Mouse (Mus musculus) gastrocnemius, postnatal 25 days (tissue): ENCODE data around the gene Nmrk2. TPM values are rescaled to one million over a fixed set of nuclear protein-coding genes. Genes with fewer than 3 reads are reported as not detected.

Experiments used
- DNase-seq: peaks from one replicate; pipeline ENCODE4 v3.0.0; 2022
- total RNA-seq, 2 experiments: library from RNA; stranded (reverse); gene quantifications; 1 replicate in 1 of 2; 2 replicates in 1 of 2; pipeline ENCODE4 v1.2.3; 2021

The Nmrk2 gene
- total RNA-seq, 2 experiments from 2014 or later: 41.1 to 57.7 TPM

- DNase-seq: no peak
Measured at GRCm38 (mm10) chr10:81165118-81165517, 36.7 kb downstream of the Nmrk2 start.

- DNase-seq: no peak
Measured at GRCm38 (mm10) chr10:81162318-81162652, 39.6 kb downstream of the Nmrk2 start.

DNA sequence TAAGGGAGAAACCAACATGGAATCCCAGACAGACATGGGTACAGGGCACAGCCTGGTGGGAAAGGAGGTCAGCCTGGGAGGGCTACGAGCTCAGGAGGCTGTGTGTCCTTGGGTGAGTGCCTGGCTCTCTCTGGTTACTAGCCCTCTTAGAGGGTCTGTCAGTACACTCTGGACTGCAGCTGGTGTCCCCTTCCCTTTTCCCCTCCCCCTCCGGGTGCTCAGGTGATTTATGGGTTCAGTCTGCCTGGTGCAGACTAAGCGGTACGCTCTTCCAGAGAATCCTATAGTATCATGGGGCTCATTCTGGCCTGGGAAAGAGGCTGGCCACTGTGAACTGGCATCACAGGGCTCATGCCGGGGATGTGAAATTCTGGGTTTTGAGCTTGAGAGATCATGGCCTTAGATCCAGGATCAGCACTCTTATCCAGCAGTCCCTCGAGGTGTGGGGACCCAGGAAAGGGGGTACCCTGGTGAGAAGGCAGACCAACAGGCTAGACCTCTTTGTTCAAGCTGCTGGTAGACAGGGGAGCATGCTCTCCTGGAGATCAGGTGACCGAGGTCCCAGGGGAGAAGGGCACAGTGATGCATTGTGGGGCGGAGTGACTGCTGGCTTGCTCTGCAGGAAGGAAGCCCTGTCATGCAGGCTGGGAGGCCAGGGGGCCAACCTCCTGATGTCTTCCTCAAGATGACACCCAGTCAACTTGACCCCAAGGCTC, 40.1 kb downstream of the Nmrk2 start:
- no peak for DNase-seq

- no peak for DNase-seq
Measured at GRCm38 (mm10) chr10:81154736-81155135, 47.1 kb downstream of the Nmrk2 start.

DNA sequence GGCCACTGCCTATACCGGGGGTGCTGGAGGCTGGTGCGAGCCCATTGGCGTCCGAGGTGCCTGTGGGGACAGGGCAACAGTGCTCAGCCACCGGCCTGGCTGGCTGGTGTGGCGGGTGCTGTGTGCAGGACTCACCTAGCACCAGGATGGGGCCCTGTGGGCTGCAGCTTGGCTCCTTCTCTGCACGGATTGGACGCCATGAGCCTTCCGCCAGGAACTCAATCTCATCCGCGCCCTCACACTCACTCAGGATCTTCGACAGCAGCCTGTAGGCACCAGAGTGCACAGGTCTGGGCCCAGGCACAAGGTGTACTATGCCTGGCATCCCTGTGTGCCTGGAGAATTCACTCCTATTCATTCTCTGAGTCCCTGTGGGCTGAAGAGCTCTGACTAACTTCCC, 47.5 kb downstream of the Nmrk2 start:
- DNase-seq: no peak

GRCm38 (mm10) chr10:81152609-81153008, 49.2 kb downstream of the Nmrk2 start:
- no peak for DNase-seq

GRCm38 (mm10) chr10:81151261-81151660, 50.6 kb downstream of the Nmrk2 start:
- no peak for DNase-seq

Other genes starting within 250 kb of the Nmrk2 start
- 1 to 10 TPM in 1 of 2 experiments, under 1 TPM in 1; 0.61 to 1.1 TPM for gene Gng7, start 187.1 kb downstream of the Nmrk2 start, total RNA-seq
- under 1 TPM in 1 of 2 experiments, not detected in 1; 0.51 TPM for gene Diras1, start 176.4 kb downstream of the Nmrk2 start, total RNA-seq
- gene Slc39a3, start 164.6 kb downstream of the Nmrk2 start, total RNA-seq: 10 to 100 TPM; 13.5 to 13.9 TPM
- 10 to 100 TPM; 82.2 to 85.2 TPM for gene Sgta, start 141.9 kb downstream of the Nmrk2 start, total RNA-seq
- gene Thop1, start 132.0 kb downstream of the Nmrk2 start, total RNA-seq: 10 to 100 TPM; 18.5 to 22.9 TPM
- gene Creb3l3, start 103.2 kb downstream of the Nmrk2 start, total RNA-seq: under 1 TPM; 0.10 to 0.83 TPM
- gene Map2k2, start 96.1 kb downstream of the Nmrk2 start, total RNA-seq: 100 to 1,000 TPM; 149 to 161 TPM
- gene Zbtb7a, start 66.8 kb downstream of the Nmrk2 start, total RNA-seq: 10 to 100 TPM; 21.4 to 22.3 TPM
- 10 to 100 TPM; 11.7 to 14.2 TPM for gene Pias4, start 34.1 kb downstream of the Nmrk2 start, total RNA-seq
- 100 to 1,000 TPM; 838 to 862 TPM for gene Eef2, start 25.4 kb downstream of the Nmrk2 start, total RNA-seq
- 10 to 100 TPM; 22.3 to 22.4 TPM for gene Dapk3, start 19.0 kb downstream of the Nmrk2 start, total RNA-seq
- not detected for gene 4930442H23Rik, start 18.2 kb downstream of the Nmrk2 start, total RNA-seq
- not detected for gene Atcay, start 28.8 kb upstream of the Nmrk2 start, total RNA-seq
- 1 to 10 TPM; 1.9 to 3.0 TPM for gene Zfr2, start 31.1 kb upstream of the Nmrk2 start, total RNA-seq
- gene Matk, start 50.9 kb upstream of the Nmrk2 start, total RNA-seq: under 1 TPM; 0.13 to 0.23 TPM
- gene Mrpl54, start 64.9 kb upstream of the Nmrk2 start, total RNA-seq: 10 to 100 TPM; 87.0 to 90.0 TPM
- gene Apba3, start 64.9 kb upstream of the Nmrk2 start, total RNA-seq: 100 to 1,000 TPM; 102 to 106 TPM
- gene Tjp3, start 89.5 kb upstream of the Nmrk2 start, total RNA-seq: not detected
- 10 to 100 TPM; 20.3 to 20.6 TPM for gene Pip5k1c, start 90.9 kb upstream of the Nmrk2 start, total RNA-seq
- gene Cactin, start 119.1 kb upstream of the Nmrk2 start, total RNA-seq: 1 to 10 TPM; 7.9 to 8.3 TPM
- gene Tbxa2r, start 126.7 kb upstream of the Nmrk2 start, total RNA-seq: under 1 TPM; 0.83 to 1.00 TPM
- 1 to 10 TPM; 1.0 to 1.3 TPM for gene Gipc3, start 141.2 kb upstream of the Nmrk2 start, total RNA-seq
- gene Hmg20b, start 148.4 kb upstream of the Nmrk2 start, total RNA-seq: 10 to 100 TPM; 22.9 to 29.6 TPM
- gene Mfsd12, start 155.4 kb upstream of the Nmrk2 start, total RNA-seq: 1 to 10 TPM; 2.3 to 2.9 TPM
- under 1 TPM; 0.48 to 0.49 TPM for gene 4930404N11Rik, start 163.8 kb upstream of the Nmrk2 start, total RNA-seq
- 10 to 100 TPM; 13.5 to 14.0 TPM for gene Fzr1, start 176.5 kb upstream of the Nmrk2 start, total RNA-seq
- gene Dohh, start 182.4 kb upstream of the Nmrk2 start, total RNA-seq: 10 to 100 TPM; 41.1 to 41.2 TPM
- 1 to 10 TPM in 1 of 2 experiments, under 1 TPM in 1; 0.78 to 1.0 TPM for gene Gm48551, start 182.4 kb upstream of the Nmrk2 start, total RNA-seq
- gene Gm48552, start 187.0 kb upstream of the Nmrk2 start, total RNA-seq: under 1 TPM in 1 of 2 experiments, not detected in 1; 0.59 TPM
- under 1 TPM in 1 of 2 experiments, not detected in 1; 0.67 TPM for gene Smim24, start 191.0 kb upstream of the Nmrk2 start, total RNA-seq